Mouse (Mus musculus): ENCODE results near the gene Agps. TPM values are rescaled to one million over a fixed set of nuclear protein-coding genes. Genes with fewer than 3 reads are reported as not detected.
"Not testable (repeated sequence)": the region's sequence is repeated elsewhere in the genome, so short reads cannot be mapped to it uniquely, and the experiment has no call there.

Gene Agps
- polyA plus RNA-seq, 1 experiment from 2014 or later, result 44.9 TPM

- 85% methylated on average over 1 of the region's 1 CpGs for WGBS
- Histone ChIP-seq H3K27me3 (ENCODE audit: low read depth, poor library complexity, severe bottlenecking) (no peaks in the 10 kb centered on the region), H3K9me3 (replicated peaks) (no peaks in the 10 kb centered on the region), H3K4me1 (no peaks in the 10 kb centered on the region), H3K36me3 (peaks cover 41% of the 10 kb centered on the region), H3K4me3 (no peak overlapping the region), H3K27ac (replicated peaks) (no peak overlapping the region)
- no peak for DNase-seq (ENCODE audit: low spot score)
These were observed 75.2 kb downstream of the Agps start for GRCm38 (mm10) chr2:75907142-75907541.

- DNase-seq (ENCODE audit: low spot score), result no peak
- H3K4me1 ChIP-seq, result no peaks in the 10 kb centered on the region
- no peak overlapping the region for H3K4me3 ChIP-seq
- H3K36me3 ChIP-seq, result peaks cover 38% of the 10 kb centered on the region
- H3K9me3 ChIP-seq (replicated peaks), result no peaks in the 10 kb centered on the region
- H3K27ac ChIP-seq (replicated peaks), result no peak overlapping the region
- no peaks in the 10 kb centered on the region for H3K27me3 ChIP-seq (ENCODE audit: low read depth, poor library complexity, severe bottlenecking)
- WGBS, result 89% methylated on average over 3 of the region's 3 CpGs
These were observed 83.1 kb downstream of the Agps start for GRCm38 (mm10) chr2:75915040-75915439.

DNA sequence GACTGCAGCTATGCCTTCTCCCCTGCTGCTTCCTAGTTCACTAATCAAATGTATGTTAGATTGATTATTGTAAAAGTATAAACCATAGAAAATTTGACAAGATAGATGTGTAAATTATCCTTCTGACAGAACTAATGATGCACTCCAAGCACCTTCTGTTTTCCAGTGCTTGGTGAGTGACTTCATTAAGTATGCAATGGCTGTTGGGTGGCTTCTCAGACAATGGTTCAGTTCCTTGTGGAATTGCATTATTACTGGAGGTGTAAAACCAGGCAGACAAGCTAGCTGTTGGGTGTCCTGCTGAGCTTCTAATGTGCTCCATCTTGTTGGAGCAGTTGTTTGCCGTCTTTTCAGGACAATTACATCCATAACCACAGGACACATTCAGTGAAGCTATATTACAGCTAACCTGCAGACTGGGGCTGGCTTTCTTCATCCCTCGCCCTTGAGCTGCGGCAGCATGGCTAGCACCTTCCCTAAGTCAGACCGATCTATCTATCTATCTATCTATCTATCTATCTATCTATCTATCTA, 91.9 kb downstream of the Agps start:
- H3K9me3 ChIP-seq (replicated peaks), result no peaks in the 10 kb centered on the region
- DNase-seq (ENCODE audit: low spot score), result no peak
- H3K27ac ChIP-seq (replicated peaks), result no peak overlapping the region
- no peak overlapping the region for H3K4me3 ChIP-seq
- no peaks in the 10 kb centered on the region for H3K4me1 ChIP-seq
- peaks cover 14% of the 10 kb centered on the region; the same call in 1 of the 2 replicates for H3K36me3 ChIP-seq
- WGBS, result 91% methylated on average over 4 of the region's 4 CpGs
- no peaks in the 10 kb centered on the region for H3K27me3 ChIP-seq (ENCODE audit: low read depth, poor library complexity, severe bottlenecking)

GRCm38 (mm10) chr2:75926061-75926460, 94.1 kb downstream of the Agps start:
- Histone ChIP-seq H3K9me3 (replicated peaks) (no peaks in the 10 kb centered on the region), H3K27me3 (ENCODE audit: low read depth, poor library complexity, severe bottlenecking) (no peaks in the 10 kb centered on the region), H3K4me1 (no peaks in the 10 kb centered on the region), H3K4me3 (no peak overlapping the region), H3K27ac (replicated peaks) (no peak overlapping the region), H3K36me3 (peaks cover 23% of the 10 kb centered on the region; the same call in 1 of the 2 replicates)
- DNase-seq (ENCODE audit: low spot score), result no peak
- 85% methylated on average over 5 of the region's 5 CpGs for WGBS

DNA sequence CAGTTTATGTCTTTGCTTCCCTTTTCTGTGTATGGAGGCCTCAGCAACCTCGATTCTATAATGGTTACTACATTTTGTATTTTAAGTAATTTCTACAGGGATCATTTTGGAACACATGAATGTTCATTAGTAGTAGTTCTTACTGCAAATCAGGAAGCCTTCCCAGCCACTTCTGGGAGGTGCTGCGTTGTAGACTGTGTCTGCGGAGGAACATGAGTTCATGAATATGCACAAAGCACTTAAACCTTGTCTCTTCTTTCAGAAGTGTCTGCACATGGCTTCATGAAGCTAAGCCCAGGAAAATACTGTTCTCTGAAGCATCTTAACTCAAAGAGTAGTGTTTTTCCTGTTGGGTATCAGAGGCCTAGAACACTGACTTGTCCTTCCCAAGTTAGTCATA, 96.0 kb downstream of the Agps start:
- WGBS, result 95% methylated on average over 3 of the region's 3 CpGs
- no peak overlapping the region for H3K27ac ChIP-seq (replicated peaks)

GRCm38 (mm10) chr2:75929141-75929540, 97.2 kb downstream of the Agps start:
- no peaks in the 10 kb centered on the region for H3K27me3 ChIP-seq (ENCODE audit: low read depth, poor library complexity, severe bottlenecking)
- no peak overlapping the region for H3K4me3 ChIP-seq
- 89% methylated on average over 2 of the region's 2 CpGs for WGBS
- no peak for DNase-seq (ENCODE audit: low spot score)
- H3K27ac ChIP-seq (replicated peaks), result no peak overlapping the region
- no peaks in the 10 kb centered on the region for H3K9me3 ChIP-seq (replicated peaks)
- peaks cover 4% of the 10 kb centered on the region; the same call in 1 of the 2 replicates for H3K4me1 ChIP-seq
- peaks cover 23% of the 10 kb centered on the region for H3K36me3 ChIP-seq

More for the DNA sequence above, 96.0 kb downstream of the Agps start:
- no peaks in the 10 kb centered on the region for H3K27me3 ChIP-seq (ENCODE audit: low read depth, poor library complexity, severe bottlenecking)
- no peak overlapping the region for H3K4me3 ChIP-seq
- H3K4me1 ChIP-seq, result no peaks in the 10 kb centered on the region
- no peaks in the 10 kb centered on the region for H3K9me3 ChIP-seq (replicated peaks)
- DNase-seq (ENCODE audit: low spot score), result no peak
- peaks cover 23% of the 10 kb centered on the region for H3K36me3 ChIP-seq

DNA sequence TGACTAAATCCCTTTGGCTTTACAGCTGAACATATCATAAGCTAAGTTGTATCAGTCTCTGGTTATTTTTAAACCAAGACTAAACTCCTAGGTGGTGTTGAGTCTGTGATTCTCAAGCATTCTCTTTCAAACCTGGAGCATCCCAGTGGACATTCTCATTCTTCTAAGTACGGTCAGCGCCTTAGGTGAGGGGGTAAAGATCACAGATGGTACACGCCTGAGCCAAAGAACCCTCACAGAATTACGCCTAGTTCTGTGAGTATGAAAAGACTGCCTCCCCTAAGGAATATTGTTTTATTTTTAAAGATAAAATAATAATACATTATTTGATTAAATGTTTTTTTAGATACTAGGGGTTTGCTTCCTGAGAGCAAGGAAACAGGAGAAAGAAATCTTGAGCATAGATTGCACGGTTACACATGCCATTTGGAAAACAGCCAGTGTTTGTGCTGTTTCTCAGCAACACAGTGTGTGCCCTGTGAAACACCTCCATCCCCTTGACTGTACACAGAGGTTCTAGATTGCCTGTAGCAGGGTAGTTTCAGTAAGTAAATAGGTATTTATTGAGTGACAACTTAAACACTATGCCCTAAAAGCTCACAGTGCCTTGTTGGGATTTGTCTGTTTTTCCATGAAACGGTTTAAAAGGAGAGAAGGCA, 97.9 kb downstream of the Agps start:
- Histone ChIP-seq H3K27ac (replicated peaks) (no peak overlapping the region), H3K4me3 (no peak overlapping the region), H3K4me1 (peaks cover 4% of the 10 kb centered on the region; the same call in 1 of the 2 replicates), H3K27me3 (ENCODE audit: low read depth, poor library complexity, severe bottlenecking) (no peaks in the 10 kb centered on the region), H3K9me3 (replicated peaks) (no peaks in the 10 kb centered on the region), H3K36me3 (peaks cover 23% of the 10 kb centered on the region)
- DNase-seq (ENCODE audit: low spot score), result no peak
- 94% methylated on average over 6 of the region's 6 CpGs for WGBS

DNA sequence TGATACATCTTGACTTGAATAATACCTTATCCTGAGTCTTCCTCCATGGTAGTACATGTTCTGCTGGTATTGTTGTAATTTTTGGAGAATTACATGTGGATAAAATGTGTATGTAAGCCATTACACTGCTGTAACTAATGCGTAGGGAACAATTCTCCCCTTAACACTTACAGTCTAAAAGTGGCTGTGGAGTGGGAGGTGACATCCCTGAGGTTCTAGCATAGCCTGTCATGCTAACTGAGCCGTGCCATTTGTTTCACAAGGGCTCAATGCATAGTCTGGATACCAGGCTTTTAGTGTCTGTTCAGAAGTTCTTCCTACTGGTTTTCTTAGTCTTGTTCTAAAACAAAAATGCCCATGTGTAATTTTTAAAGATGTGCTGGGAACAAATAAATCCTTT, 99.0 kb downstream of the Agps start:
- Histone ChIP-seq H3K9me3 (replicated peaks) (no peaks in the 10 kb centered on the region), H3K4me3 (no peak overlapping the region), H3K27me3 (ENCODE audit: low read depth, poor library complexity, severe bottlenecking) (no peaks in the 10 kb centered on the region), H3K4me1 (peaks cover 4% of the 10 kb centered on the region; the same call in 1 of the 2 replicates), H3K27ac (replicated peaks) (no peak overlapping the region), H3K36me3 (peaks cover 19% of the 10 kb centered on the region)
- DNase-seq (ENCODE audit: low spot score), result no peak
- WGBS, result 96% methylated on average over 2 of the region's 2 CpGs

DNA sequence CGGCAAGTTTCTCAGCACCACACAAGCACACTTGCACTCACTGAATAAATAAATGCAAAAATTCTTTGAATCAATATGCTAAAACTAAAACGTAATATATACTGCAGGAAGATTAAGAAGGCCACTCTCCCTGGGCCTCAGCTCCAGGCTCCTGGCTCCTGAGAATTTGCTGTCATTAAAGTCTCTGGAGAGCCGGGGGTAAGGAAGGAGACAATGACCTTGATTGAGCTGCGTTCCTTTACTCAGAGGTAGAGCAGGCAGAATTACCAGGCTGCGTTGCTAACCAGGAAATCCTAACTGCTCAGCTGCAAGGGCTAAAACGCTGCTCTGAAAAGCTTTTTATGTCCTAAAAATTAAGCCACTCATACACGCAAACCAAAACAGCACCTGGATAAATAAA, 101.6 kb downstream of the Agps start:
- Histone ChIP-seq H3K27ac (replicated peaks) (no peak overlapping the region), H3K36me3 (peaks cover 11% of the 10 kb centered on the region), H3K27me3 (ENCODE audit: low read depth, poor library complexity, severe bottlenecking) (no peaks in the 10 kb centered on the region), H3K4me3 (no peak overlapping the region), H3K4me1 (peaks cover 7% of the 10 kb centered on the region), H3K9me3 (replicated peaks) (no peaks in the 10 kb centered on the region)
- 61% methylated on average over 7 of the region's 7 CpGs for WGBS
- DNase-seq (ENCODE audit: low spot score), result no peak

- 93% methylated on average over 2 of the region's 2 CpGs for WGBS
- DNase-seq (ENCODE audit: low spot score); H3K9me3 ChIP-seq (replicated peaks); H3K4me3 ChIP-seq; H3K36me3 ChIP-seq; H3K27me3 ChIP-seq (ENCODE audit: low read depth, poor library complexity, severe bottlenecking); H3K27ac ChIP-seq (replicated peaks): not testable (repeated sequence)
- H3K4me1 ChIP-seq, result peaks cover 13% of the 10 kb centered on the region
These were observed 104.7 kb downstream of the Agps start for GRCm38 (mm10) chr2:75936685-75937084.

DNA sequence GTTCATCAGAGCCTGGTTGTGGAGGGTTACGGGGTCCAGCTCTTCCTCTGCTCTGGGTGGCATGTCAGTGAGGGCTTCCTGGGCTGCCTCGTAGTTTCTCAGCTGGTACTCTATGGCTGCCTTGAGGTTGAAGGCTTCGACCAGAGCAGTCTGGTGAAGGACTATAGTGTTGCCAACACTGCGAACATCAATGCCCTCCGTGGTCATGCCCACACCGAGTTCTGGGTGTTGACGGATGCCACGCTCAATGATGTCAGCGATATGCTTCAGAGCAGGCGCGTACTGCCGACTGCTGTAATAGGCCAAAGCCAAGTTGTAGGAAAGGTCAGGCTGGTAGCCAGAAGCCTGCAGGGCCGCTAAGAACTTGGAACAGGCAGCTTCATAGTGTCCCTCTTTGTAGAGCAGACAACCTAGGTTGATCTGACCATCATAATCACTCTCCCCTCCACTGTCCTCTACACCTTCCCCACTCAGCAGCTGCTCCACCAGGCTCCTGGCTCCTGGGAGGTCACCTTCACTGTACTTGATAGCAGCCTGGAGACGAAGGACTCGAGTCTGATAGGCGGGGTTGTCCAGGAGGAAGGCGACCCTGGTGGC, 105.6 kb downstream of the Agps start:
- H3K27ac ChIP-seq (replicated peaks), result peak overlapping the region; percentile 93
- peaks cover 13% of the 10 kb centered on the region for H3K4me1 ChIP-seq
- not testable (repeated sequence) for H3K9me3 ChIP-seq (replicated peaks); DNase-seq (ENCODE audit: low spot score); H3K27me3 ChIP-seq (ENCODE audit: low read depth, poor library complexity, severe bottlenecking); H3K36me3 ChIP-seq
- 70% methylated on average over 16 of the region's 17 CpGs for WGBS
- peak overlapping the region; percentile 66 for H3K4me3 ChIP-seq

GRCm38 (mm10) chr2:75938117-75939063, 106.4 kb downstream of the Agps start, which contains the start of gene Ttc30b:
Gene Ttc30b, minus strand, starts transcription at chr2:75938585.
- H3K4me1 ChIP-seq, result peaks cover 12% of the 10 kb centered on the region
- no peaks in the 10 kb centered on the region for H3K27me3 ChIP-seq (ENCODE audit: low read depth, poor library complexity, severe bottlenecking)
- DNase-seq (ENCODE audit: low spot score), result peak; percentile 83
- no peaks in the 10 kb centered on the region for H3K9me3 ChIP-seq (replicated peaks)
- peak within 1 kb of the TSS; percentile 93 for H3K27ac ChIP-seq (replicated peaks)
- no peaks in the 10 kb centered on the region for H3K36me3 ChIP-seq
- WGBS, result 5% methylated on average over 35 of the region's 42 CpGs
- peak within 1 kb of the TSS; percentile 66 for H3K4me3 ChIP-seq
